Mouse (Mus musculus) heart, embryonic 13.5 days (tissue): ENCODE measurements around the gene Ypel3. TPM values are rescaled to one million over a fixed set of nuclear protein-coding genes. Genes with fewer than 3 reads are reported as not detected.
"Not testable (repeated sequence)": the region's sequence is repeated elsewhere in the genome, so short reads cannot be mapped to it uniquely, and the experiment has no call there.

Source experiments
- ATAC-seq: fragments of 200-750 bp; cut with Nextera tagmentation; 2 replicates; pipeline ENCODE4 v1.8.0; 2017; ENCODE audit warnings: moderate TSS enrichment; ENCODE audit not compliant: insufficient number of reproducible peaks, low FRiP score, low TSS enrichment; ENCODE audit errors: extremely low read depth
- H3K27ac ChIP-seq: fragments of 300-500 bp; sonication (generic); replicated peaks from 2 replicates; pipeline ENCODE4 v1.5.1; 2015; ENCODE audit warnings: moderate library complexity, mild to moderate bottlenecking, inconsistent platforms
- H3K27me3 ChIP-seq: fragments of 300-500 bp; sonication (generic); replicated peaks from 2 replicates; pipeline ENCODE4 v1.6.1; 2015; ENCODE audit warnings: mild to moderate bottlenecking, inconsistent platforms
- H3K36me3 ChIP-seq: fragments of 300-500 bp; sonication (generic); 2 replicates; pipeline ENCODE4 v1.6.1; 2015; ENCODE audit warnings: mild to moderate bottlenecking, inconsistent platforms
- H3K4me1 ChIP-seq: fragments of 300-500 bp; sonication (generic); 2 replicates; pipeline ENCODE4 v1.6.1; 2015; ENCODE audit warnings: inconsistent platforms
- H3K4me2 ChIP-seq: fragments of 300-500 bp; sonication (generic); 2 replicates; pipeline ENCODE4 v1.6.1; 2015; ENCODE audit warnings: inconsistent platforms, mild to moderate bottlenecking, moderate library complexity
- H3K4me3 ChIP-seq: fragments of 300-500 bp; sonication (generic); 2 replicates; pipeline ENCODE4 v1.5.1; 2015; ENCODE audit warnings: moderate library complexity, mild to moderate bottlenecking, inconsistent platforms
- H3K9ac ChIP-seq: fragments of 300-500 bp; sonication (generic); 2 replicates; pipeline ENCODE4 v1.6.1; 2015; ENCODE audit warnings: inconsistent platforms, mild to moderate bottlenecking, moderate library complexity
- H3K9me3 ChIP-seq: fragments of 300-500 bp; sonication (generic); 2 replicates; pipeline ENCODE4 v1.6.1; 2016; ENCODE audit warnings: inconsistent platforms
- WGBS: fragments of 180-500 bp; shearing (Covaris S2); methylation state at CpG from one replicate; pipeline ENCODE4 v1.1.7; 2015; ENCODE audit warnings: mixed read lengths; 5-methylcytosine and 5-hydroxymethylcytosine counted together
- polyA plus RNA-seq: library from polyadenylated mRNA; unstranded; fragments of >200 nt; fragmentation: Nextera tagmentation; extraction: Ambion mirVana; gene quantifications from 2 replicates; pipeline ENCODE4 v1.2.1, GENCODE M21; 2015

Gene Ypel3
- polyA plus RNA-seq = 79.1 and 86.2 TPM in 2 replicates

- ATAC-seq = peak; percentile 85
- Histone ChIP-seq H3K4me3 (peak within 1 kb of the TSS; percentile 81), H3K4me1 (peaks cover 49% of the 10 kb centered on the region), H3K27me3 (no peaks in the 10 kb centered on the region), H3K9me3 (no peaks in the 10 kb centered on the region), H3K36me3 (peaks cover 28% of the 10 kb centered on the region), H3K4me2 (peak within 1 kb of the TSS; percentile 91), H3K27ac (peak within 1 kb of the TSS; percentile 89), H3K9ac (peak within 1 kb of the TSS; percentile 98)
- under 1% methylated on average over 36 of the region's 37 CpGs for WGBS
Observed at GRCm38 (mm10) chr7:126776598-126777057, at the start of gene Ypel3. Gene Ypel3, plus strand, starts transcription at chr7:126776955.

- H3K36me3 ChIP-seq, H3K27me3 ChIP-seq, ATAC-seq, H3K4me1 ChIP-seq, H3K9me3 ChIP-seq, H3K4me2 ChIP-seq, H3K9ac ChIP-seq, H3K4me3 ChIP-seq, H3K27ac ChIP-seq: not testable (repeated sequence)
- whole genome bisulfite sequencing = 67% methylated on average over 4 of the region's 4 CpGs
Observed at GRCm38 (mm10) chr7:126730256-126730789, 46.4 kb upstream of the Ypel3 start.

GRCm38 (mm10) chr7:126736122-126736521, 40.6 kb upstream of the Ypel3 start:
- Histone ChIP-seq H3K27ac (no peak overlapping the region), H3K4me1 (no peaks in the 10 kb centered on the region), H3K9me3 (no peaks in the 10 kb centered on the region), H3K36me3 (no peaks in the 10 kb centered on the region), H3K27me3 (no peaks in the 10 kb centered on the region), H3K4me3 (no peak overlapping the region), H3K4me2 (no peak overlapping the region), H3K9ac (no peak overlapping the region)
- ATAC-seq = no peak
- WGBS = 68% methylated on average over 8 of the region's 8 CpGs

GRCm38 (mm10) chr7:126739551-126739950, 37.2 kb upstream of the Ypel3 start:
- H3K4me1 ChIP-seq = no peaks in the 10 kb centered on the region
- H3K27ac ChIP-seq = no peak overlapping the region
- H3K9ac ChIP-seq = no peak overlapping the region
- no peak overlapping the region for H3K4me2 ChIP-seq
- no peaks in the 10 kb centered on the region for H3K27me3 ChIP-seq
- H3K36me3 ChIP-seq = no peaks in the 10 kb centered on the region
- 85% methylated on average over 17 of the region's 17 CpGs for WGBS
- no peak for ATAC-seq
- H3K4me3 ChIP-seq = no peak overlapping the region
- no peaks in the 10 kb centered on the region for H3K9me3 ChIP-seq

- Histone ChIP-seq H3K27me3 (no peaks in the 10 kb centered on the region), H3K4me2 (no peak overlapping the region), H3K9ac (no peak overlapping the region), H3K27ac (no peak overlapping the region), H3K36me3 (no peaks in the 10 kb centered on the region), H3K4me3 (no peak overlapping the region), H3K4me1 (no peaks in the 10 kb centered on the region), H3K9me3 (no peaks in the 10 kb centered on the region)
- no peak for ATAC-seq
- 79% methylated on average over 13 of the region's 13 CpGs for WGBS
Observed at GRCm38 (mm10) chr7:126740132-126740735, 36.5 kb upstream of the Ypel3 start.

GRCm38 (mm10) chr7:126740977-126741376, 35.8 kb upstream of the Ypel3 start:
- H3K9me3 ChIP-seq = no peaks in the 10 kb centered on the region
- H3K4me1 ChIP-seq = no peaks in the 10 kb centered on the region

GRCm38 (mm10) chr7:126741452-126741851, 35.3 kb upstream of the Ypel3 start:
- ATAC-seq = no peak
- no peaks in the 10 kb centered on the region for H3K36me3 ChIP-seq
- no peak overlapping the region for H3K4me3 ChIP-seq
- H3K4me2 ChIP-seq = no peak overlapping the region
- H3K4me1 ChIP-seq = no peaks in the 10 kb centered on the region
- H3K9me3 ChIP-seq = no peaks in the 10 kb centered on the region
- 73% methylated on average over 5 of the region's 5 CpGs for WGBS
- H3K27ac ChIP-seq = no peak overlapping the region
- H3K27me3 ChIP-seq = no peaks in the 10 kb centered on the region
- no peak overlapping the region for H3K9ac ChIP-seq

More at GRCm38 (mm10) chr7:126740977-126741376, 35.8 kb upstream of the Ypel3 start:
- WGBS = 61% methylated on average over 5 of the region's 5 CpGs
- no peak for ATAC-seq
- Histone ChIP-seq H3K27me3 (no peaks in the 10 kb centered on the region), H3K27ac (no peak overlapping the region), H3K36me3 (no peaks in the 10 kb centered on the region), H3K9ac (no peak overlapping the region), H3K4me3 (no peak overlapping the region), H3K4me2 (no peak overlapping the region)

GRCm38 (mm10) chr7:126741964-126742482, 34.7 kb upstream of the Ypel3 start:
- H3K36me3 ChIP-seq = no peaks in the 10 kb centered on the region
- no peak overlapping the region for H3K4me3 ChIP-seq
- H3K4me2 ChIP-seq = no peak overlapping the region
- H3K9me3 ChIP-seq = no peaks in the 10 kb centered on the region
- 87% methylated on average over 13 of the region's 13 CpGs for WGBS
- no peaks in the 10 kb centered on the region for H3K27me3 ChIP-seq
- no peak overlapping the region for H3K9ac ChIP-seq
- H3K4me1 ChIP-seq = no peaks in the 10 kb centered on the region
- no peak overlapping the region for H3K27ac ChIP-seq
- no peak for ATAC-seq

- no peaks in the 10 kb centered on the region for H3K9me3 ChIP-seq
- no peak overlapping the region for H3K9ac ChIP-seq
- H3K27me3 ChIP-seq = no peaks in the 10 kb centered on the region
- H3K4me3 ChIP-seq = no peak overlapping the region
- 68% methylated on average over 12 of the region's 12 CpGs for WGBS
- no peak for ATAC-seq
- no peaks in the 10 kb centered on the region for H3K4me1 ChIP-seq
- no peak overlapping the region for H3K27ac ChIP-seq
- no peaks in the 10 kb centered on the region for H3K36me3 ChIP-seq
- H3K4me2 ChIP-seq = no peak overlapping the region
Observed at GRCm38 (mm10) chr7:126746066-126746465, 30.7 kb upstream of the Ypel3 start.

GRCm38 (mm10) chr7:126746798-126747197, 30.0 kb upstream of the Ypel3 start:
- H3K36me3 ChIP-seq = no peaks in the 10 kb centered on the region
- no peak overlapping the region for H3K4me2 ChIP-seq
- no peak for ATAC-seq
- no peak overlapping the region for H3K4me3 ChIP-seq
- no peaks in the 10 kb centered on the region for H3K27me3 ChIP-seq
- no peak overlapping the region for H3K9ac ChIP-seq
- no peaks in the 10 kb centered on the region for H3K9me3 ChIP-seq
- no peak overlapping the region for H3K27ac ChIP-seq
- 29% methylated on average over 6 of the region's 6 CpGs for WGBS
- H3K4me1 ChIP-seq = no peaks in the 10 kb centered on the region

- no peaks in the 10 kb centered on the region for H3K27me3 ChIP-seq
- no peak overlapping the region for H3K9ac ChIP-seq
- no peak overlapping the region for H3K4me2 ChIP-seq
- H3K4me3 ChIP-seq = no peak overlapping the region
- 63% methylated on average over 7 of the region's 7 CpGs for WGBS
- H3K36me3 ChIP-seq = no peaks in the 10 kb centered on the region
- ATAC-seq = no peak
- H3K27ac ChIP-seq = no peak overlapping the region
- no peaks in the 10 kb centered on the region for H3K4me1 ChIP-seq
- no peaks in the 10 kb centered on the region for H3K9me3 ChIP-seq
Observed at GRCm38 (mm10) chr7:126748824-126749223, 27.9 kb upstream of the Ypel3 start.
